8 mouse cellular contexts compared by ENCODE assay signal in genomic region chr7:24904936-24905335, GRCm38 (mm10). TPM values are rescaled to one million over a fixed set of nuclear protein-coding genes. Genes with fewer than 3 reads are reported as not detected.
DNase-seq lines count a peak whose midpoint lies in the region; ATAC-seq and TF ChIP-seq lines count a peak whose summit lies in the region.

No protein-coding gene starts in this region.

- no peak for ATAC-seq in hindbrain, embryonic 15.5 days (ENCODE audit: low FRiP score, low read depth)
- ATAC-seq in midbrain, embryonic 16.5 days = peak; percentile 8; the same call in 1 of the 2 replicates
- no peak for ATAC-seq in stomach, embryonic 15.5 days (ENCODE audit: insufficient read depth, low FRiP score, low read depth)

- DNase-seq in adrenal gland, adult (ENCODE audit: inconsistent age in 2 of 2, low spot score in 1 of 2) = peak; percentile 57 to 83
- DNase-seq in adrenal gland, adult 8-10 months = no peak
- DNase-seq in brain, adult 2 months (ENCODE audit: low read depth, low spot score) = peak; percentile 88
- DNase-seq in liver = peak; percentile 82

- H3K4me1 ChIP-seq in embryonic fibroblast, embryonic 13.5 days (ENCODE audit: control insufficient read depth, insufficient read depth, low read length) = peaks cover 10% of the 10 kb centered on the region; the same call in 1 of the 2 replicates
- H3K4me1 ChIP-seq in hindbrain, embryonic 15.5 days (replicated peaks) = peaks cover 49% of the 10 kb centered on the region
- peaks cover 29% of the 10 kb centered on the region for H3K4me1 ChIP-seq in midbrain, embryonic 16.5 days (ENCODE audit: control insufficient read depth, insufficient read depth, low read length)
- H3K4me1 ChIP-seq in stomach, embryonic 15.5 days = peaks cover 33% of the 10 kb centered on the region

- no peaks in the 10 kb centered on the region for H3K27me3 ChIP-seq in hindbrain, embryonic 15.5 days
- no peaks in the 10 kb centered on the region for H3K27me3 ChIP-seq in midbrain, embryonic 16.5 days (ENCODE audit: control insufficient read depth, insufficient read depth, low read depth, low read length)
- no peaks in the 10 kb centered on the region for H3K27me3 ChIP-seq in stomach, embryonic 15.5 days (replicated peaks)

- H3K36me3 ChIP-seq in hindbrain, embryonic 15.5 days = peaks cover 3% of the 10 kb centered on the region; the same call in 1 of the 2 replicates
- H3K36me3 ChIP-seq in midbrain, embryonic 16.5 days (ENCODE audit: control insufficient read depth, insufficient read depth, low read length) = no peaks in the 10 kb centered on the region; the same call in none of the 2 replicates
- H3K36me3 ChIP-seq in stomach, embryonic 15.5 days = peaks cover 14% of the 10 kb centered on the region; the same call in 1 of the 2 replicates

- H3K9ac ChIP-seq in hindbrain, embryonic 15.5 days = peak overlapping the region; percentile 60
- H3K9ac ChIP-seq in midbrain, embryonic 16.5 days (ENCODE audit: low read depth, low read length) = peak overlapping the region; percentile 74
- 0 out of 2 replicates have a peak overlapping the region, but pooled peaks have one; percentile 71 for H3K9ac ChIP-seq in stomach, embryonic 15.5 days

- peak overlapping the region; percentile 63 for H3K4me2 ChIP-seq in hindbrain, embryonic 15.5 days
- H3K4me2 ChIP-seq in midbrain, embryonic 16.5 days (ENCODE audit: low read length) = peak overlapping the region; percentile 88
- peak overlapping the region; percentile 76 for H3K4me2 ChIP-seq in stomach, embryonic 15.5 days

- H3K27ac ChIP-seq in embryonic fibroblast, embryonic 13.5 days (ENCODE audit: insufficient read depth, low read length) = no peak overlapping the region
- H3K27ac ChIP-seq in hindbrain, embryonic 15.5 days (replicated peaks) = peak overlapping the region; percentile 78; the same call in 1 of the 2 replicates
- peak overlapping the region; percentile 82 for H3K27ac ChIP-seq in midbrain, embryonic 16.5 days (ENCODE audit: low read length)
- H3K27ac ChIP-seq in stomach, embryonic 15.5 days = peak overlapping the region; percentile 82

- WGBS in hindbrain, embryonic 15.5 days = 17% methylated on average over 3 of the region's 3 CpGs
- 12% methylated on average over 3 of the region's 3 CpGs for WGBS in midbrain, embryonic 16.5 days
- WGBS in stomach, embryonic 15.5 days = 16% methylated on average over 3 of the region's 3 CpGs

- H3K4me3 ChIP-seq in embryonic fibroblast, embryonic 13.5 days (ENCODE audit: insufficient read depth, low read length) = peak overlapping the region; percentile 92
- H3K4me3 ChIP-seq in hindbrain, embryonic 15.5 days = peak overlapping the region; percentile 57
- H3K4me3 ChIP-seq in midbrain, embryonic 16.5 days (ENCODE audit: low read depth, low read length) = peak overlapping the region; percentile 55
- H3K4me3 ChIP-seq in stomach, embryonic 15.5 days (replicated peaks) = peak overlapping the region; percentile 78

- TF ChIP-seq CTCF in embryonic fibroblast, embryonic 13.5 days (IDR thresholded peaks at IDR 0.05; ENCODE audit: borderline replicate concordance, insufficient read depth, low read length) = peak; percentile 52; the same call in 1 of the 2 replicates

- H3K9me3 ChIP-seq in hindbrain, embryonic 15.5 days = no peaks in the 10 kb centered on the region
- H3K9me3 ChIP-seq in midbrain, embryonic 16.5 days (replicated peaks; ENCODE audit: control insufficient read depth, low read length, poor library complexity, severe bottlenecking) = no peaks in the 10 kb centered on the region
- H3K9me3 ChIP-seq in stomach, embryonic 15.5 days = no peaks in the 10 kb centered on the region

- TF ChIP-seq POLR2A in embryonic fibroblast, embryonic 13.5 days (IDR thresholded peaks at IDR 0.05; ENCODE audit: low read depth, low read length) = no peak

RNA-seq across cellular contexts. Expression of gene Arhgef1, which starts 2.2 kb away (rescaled TPM):
- 100 to 1,000 TPM in 2 of 4 experiments, 10 to 100 TPM in 2; 70.6 to 172 (median 113) TPM for total RNA-seq in adrenal gland, adult 8-10 months (2022)
- 65.6 and 68.7 TPM in 2 replicates for polyA plus RNA-seq in embryonic fibroblast, embryonic 13.5 days (2011; ENCODE audit: insufficient read length, low read depth, missing spikeins)
- polyA plus RNA-seq in hindbrain, embryonic 15.5 days (2015; fragmentation: Nextera tagmentation; extraction: Ambion mirVana) = 64.6 and 73.5 TPM in 2 replicates
- polyA plus RNA-seq in midbrain, embryonic 16.5 days (2015; fragmentation: Nextera tagmentation; extraction: Ambion mirVana) = 52.2 and 53.0 TPM in 2 replicates
- 86.9 and 97.5 TPM in 2 replicates for polyA plus RNA-seq in stomach, embryonic 15.5 days (2015; fragmentation: Nextera tagmentation; extraction: Ambion mirVana)

RNA-seq across cellular contexts. Expression of gene Cd79a, which starts 7.8 kb away (rescaled TPM):
- 1 to 10 TPM in 2 of 4 experiments, under 1 TPM in 2; 0.44 to 2.1 (median 1.2) TPM for total RNA-seq in adrenal gland, adult 8-10 months (2022)
- polyA plus RNA-seq in embryonic fibroblast, embryonic 13.5 days (2011; ENCODE audit: insufficient read length, low read depth, missing spikeins) = not detected in 2 replicates
- 0.17 and 0.46 TPM in 2 replicates for polyA plus RNA-seq in hindbrain, embryonic 15.5 days (2015; fragmentation: Nextera tagmentation; extraction: Ambion mirVana)
- 0.29 and 0.47 TPM in 2 replicates for polyA plus RNA-seq in midbrain, embryonic 16.5 days (2015; fragmentation: Nextera tagmentation; extraction: Ambion mirVana)
- polyA plus RNA-seq in stomach, embryonic 15.5 days (2015; fragmentation: Nextera tagmentation; extraction: Ambion mirVana) = 1.1 and 1.5 TPM in 2 replicates

RNA-seq across cellular contexts. Expression of gene Rps19, which starts 20.8 kb away (rescaled TPM):
- total RNA-seq in adrenal gland, adult 8-10 months (2022) = 1,000 to 10,000 TPM in 3 of 4 experiments, 100 to 1,000 TPM in 1; 823 to 1,088 (median 1,017) TPM
- polyA plus RNA-seq in embryonic fibroblast, embryonic 13.5 days (2011; ENCODE audit: insufficient read length, low read depth, missing spikeins) = 1,421 and 1,560 TPM in 2 replicates
- 1,106 and 1,236 TPM in 2 replicates for polyA plus RNA-seq in hindbrain, embryonic 15.5 days (2015; fragmentation: Nextera tagmentation; extraction: Ambion mirVana)
- 968 and 1,058 TPM in 2 replicates for polyA plus RNA-seq in midbrain, embryonic 16.5 days (2015; fragmentation: Nextera tagmentation; extraction: Ambion mirVana)
- polyA plus RNA-seq in stomach, embryonic 15.5 days (2015; fragmentation: Nextera tagmentation; extraction: Ambion mirVana) = 2,480 and 2,486 TPM in 2 replicates

RNA-seq across cellular contexts. Expression of gene Dmrtc2, which starts 35.1 kb away (rescaled TPM):
- total RNA-seq in adrenal gland, adult 8-10 months (2022) = not detected
- not detected in 2 replicates for polyA plus RNA-seq in embryonic fibroblast, embryonic 13.5 days (2011; ENCODE audit: insufficient read length, low read depth, missing spikeins)
- polyA plus RNA-seq in hindbrain, embryonic 15.5 days (2015; fragmentation: Nextera tagmentation; extraction: Ambion mirVana) = 0.20 and 0.30 TPM in 2 replicates
- polyA plus RNA-seq in midbrain, embryonic 16.5 days (2015; fragmentation: Nextera tagmentation; extraction: Ambion mirVana) = 0.25 TPM in 1 of 2 replicates, not detected in the other
- polyA plus RNA-seq in stomach, embryonic 15.5 days (2015; fragmentation: Nextera tagmentation; extraction: Ambion mirVana) = not detected in 2 replicates

RNA-seq across cellular contexts. Expression of gene Lypd4, which starts 35.2 kb away (rescaled TPM):
- not detected for total RNA-seq in adrenal gland, adult 8-10 months (2022)
- not detected in 2 replicates for polyA plus RNA-seq in embryonic fibroblast, embryonic 13.5 days (2011; ENCODE audit: insufficient read length, low read depth, missing spikeins)
- polyA plus RNA-seq in hindbrain, embryonic 15.5 days (2015; fragmentation: Nextera tagmentation; extraction: Ambion mirVana) = not detected in 2 replicates
- polyA plus RNA-seq in midbrain, embryonic 16.5 days (2015; fragmentation: Nextera tagmentation; extraction: Ambion mirVana) = 0.26 TPM in 1 of 2 replicates, not detected in the other
- polyA plus RNA-seq in stomach, embryonic 15.5 days (2015; fragmentation: Nextera tagmentation; extraction: Ambion mirVana) = not detected in 2 replicates
